Mouse (Mus musculus): ENCODE results near the gene Plin5.

DNA sequence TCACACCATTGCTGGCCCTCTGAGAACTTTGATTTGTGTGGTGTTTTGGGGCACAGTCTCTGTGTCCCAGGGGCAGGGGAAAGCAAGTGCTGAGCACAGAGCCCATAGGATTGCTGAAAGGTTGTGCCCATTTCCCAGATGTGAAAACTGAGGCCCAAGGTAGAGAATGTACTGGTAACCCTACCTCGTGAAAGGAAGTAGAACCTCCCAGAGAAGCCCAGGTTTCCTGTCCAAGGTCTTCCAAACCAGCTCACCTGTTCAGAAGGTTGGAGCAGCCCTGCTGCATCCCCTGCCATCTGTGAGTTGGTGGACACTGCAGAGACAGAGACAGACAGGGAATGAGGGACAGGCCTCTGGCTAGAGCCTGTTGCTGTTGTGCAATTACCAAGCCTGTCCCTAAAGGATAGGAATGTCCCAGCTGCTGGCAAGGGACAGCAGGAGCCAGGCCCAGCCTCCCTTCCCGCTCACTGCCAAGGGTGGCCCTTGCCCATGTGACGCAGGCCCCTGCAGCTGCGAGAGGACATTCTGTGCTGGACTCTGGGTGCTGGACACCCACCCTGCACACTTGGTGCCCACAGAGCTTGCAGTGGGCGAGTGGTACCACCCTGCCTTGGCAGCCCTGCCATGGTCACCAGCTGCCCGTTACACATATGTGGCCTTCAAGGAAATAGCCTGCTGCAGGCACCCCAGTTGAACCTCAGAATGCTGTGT, 8.9 kb downstream of the Plin5 start:
- TF ChIP-seq CTCF (IDR thresholded peaks at IDR 0.05; ENCODE audit: insufficient read depth, low read length) = no peak
- no peak for TF ChIP-seq POLR2A (IDR thresholded peaks at IDR 0.05; ENCODE audit: borderline replicate concordance, extremely low read depth, low read depth, low read length)

Measured in lung, adult 2 months (tissue).